Mouse (Mus musculus) left cerebral cortex, adult 6 months (tissue): ENCODE results near the gene Hes1. TPM values are rescaled to one million over a fixed set of nuclear protein-coding genes. Genes with fewer than 3 reads are reported as not detected.

ENCODE experiments used
- long read RNA-seq, 2 experiments: library from polyadenylated mRNA; unstranded; transcript quantifications; one replicate each; pipeline ENCODE4 v2.0.0; 2019 to 2020
- polyA plus RNA-seq: library from polyadenylated mRNA; unstranded; fragments of <200 nt; fragmentation: Nextera tagmentation; gene quantifications from 2 replicates; pipeline ENCODE4 v1.2.3, GENCODE M21; 2021

Gene Hes1
- polyA plus RNA-seq: 6.4 and 12.7 TPM in 2 replicates
- long read RNA-seq, experiment 1, transcript Hes1-201 (4 exons, 1,468 nt): major isoform, 18 of 31 reads
- long read RNA-seq, experiment 1, transcript Hes1-203 (2 exons, 406 nt): minor isoform, 8 of 31 reads
- long read RNA-seq, experiment 1, partial matches to known transcripts: 3 of 31 reads
- long read RNA-seq, experiment 1, other reads (novel, unspliced or antisense): 1 of 31 reads
- long read RNA-seq, experiment 2, partial matches to known transcripts: 3 of 4 reads
- long read RNA-seq, experiment 2, other reads (novel, unspliced or antisense): 0 of 4 reads

DNA sequence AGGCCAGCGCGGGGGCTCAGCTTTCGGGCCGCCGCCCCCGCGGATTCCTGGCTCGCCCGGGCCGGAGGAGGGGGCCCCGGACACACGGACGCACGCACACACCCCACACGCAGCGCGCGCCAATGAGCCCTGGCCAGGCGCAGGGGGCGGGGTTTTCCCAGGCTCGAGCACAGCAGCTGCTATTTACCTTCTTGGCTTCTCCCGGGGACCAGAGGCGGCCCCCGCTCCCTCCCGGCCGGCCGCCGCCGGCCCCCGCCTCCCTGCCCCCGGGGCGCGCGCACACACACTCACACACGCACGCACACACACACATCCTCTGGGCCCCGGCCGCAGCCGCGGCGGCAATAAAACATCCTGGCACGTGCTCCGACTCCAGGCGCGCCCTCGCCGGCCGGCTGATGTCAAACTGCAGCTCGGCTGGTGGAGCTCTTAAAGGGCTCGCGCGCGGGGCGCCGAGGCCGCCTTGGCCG lies at the start of gene Hes1:
TSS of gene Hes1 (plus strand) at position 401 of the 470 bp plus-strand sequence.

Other genes starting within 250 kb of the Hes1 start
- gene Cpn2, start 203.1 kb downstream of the Hes1 start, polyA plus RNA-seq: not detected in 2 replicates
- not detected in 2 replicates for gene Lrrc15, start 218.9 kb downstream of the Hes1 start, polyA plus RNA-seq
- 1.2 and 1.4 TPM in 2 replicates for gene Gp5, start 246.4 kb downstream of the Hes1 start, polyA plus RNA-seq